Mouse (Mus musculus) megakaryocyte progenitor cell, adult 5-6 weeks (primary cell): ENCODE data around the gene Anapc4. TPM values are rescaled to one million over a fixed set of nuclear protein-coding genes. Genes with fewer than 3 reads are reported as not detected.

ENCODE experiments used
- ATAC-seq: replicated peaks from 2 replicates; pipeline ENCODE4 v1.8.0; 2016; ENCODE audit warnings: mild to moderate bottlenecking, moderate TSS enrichment, inconsistent platforms; ENCODE audit not compliant: poor library complexity
- total RNA-seq, 2 experiments: library from RNA; stranded (forward) in 1 of 2; stranded (reverse) in 1 of 2; fragments of 157-497, 149-512 nt in 1 of 2; fragments of 200-1000 nt in 1 of 2; gene quantifications; 2 replicates each; pipeline versions ENCODE4 v1.2.3 to v1.2.4; 2015 to 2017

Gene Anapc4
- total RNA-seq, 2 experiments from 2014 or later: 57.8 to 71.3 TPM

DNA sequence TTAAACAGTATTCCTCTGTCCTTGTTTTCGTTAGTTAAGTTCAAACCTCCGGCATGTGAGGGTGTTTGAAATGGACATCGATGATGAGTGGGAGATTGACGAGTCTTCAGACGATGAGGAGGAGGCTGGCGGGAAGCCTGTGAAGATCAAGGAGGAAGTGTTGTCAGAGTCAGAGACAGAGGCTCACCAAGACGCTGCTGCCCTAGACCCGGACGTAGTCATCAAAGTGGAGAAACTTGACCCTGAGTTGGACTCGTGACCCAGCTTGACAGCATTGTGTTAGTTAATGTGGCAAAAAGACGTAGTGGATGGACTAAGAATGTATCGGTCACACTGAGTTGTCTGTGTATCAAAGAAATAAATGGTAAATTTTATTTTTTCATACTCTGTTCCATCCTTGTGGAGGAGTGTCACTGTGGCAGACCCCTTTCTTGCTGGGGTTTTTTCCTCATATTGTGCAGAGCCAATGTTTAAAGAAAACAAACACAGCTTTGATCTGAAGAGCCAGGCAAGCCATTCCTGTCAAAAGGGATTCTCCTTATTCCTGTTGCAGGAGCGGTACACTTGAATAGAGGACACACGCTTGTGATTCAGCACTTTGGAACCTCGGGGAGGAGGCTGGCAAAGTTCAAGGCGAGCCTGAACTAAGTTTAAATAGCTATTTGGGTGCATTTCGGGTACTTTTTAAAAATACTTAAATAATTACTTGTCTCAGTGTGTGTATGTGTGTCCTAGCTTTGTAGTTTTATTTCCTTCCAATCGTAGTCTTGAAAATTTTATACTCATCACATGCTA is 32.7 kb downstream of the Anapc4 start:
- no peak for ATAC-seq

DNA sequence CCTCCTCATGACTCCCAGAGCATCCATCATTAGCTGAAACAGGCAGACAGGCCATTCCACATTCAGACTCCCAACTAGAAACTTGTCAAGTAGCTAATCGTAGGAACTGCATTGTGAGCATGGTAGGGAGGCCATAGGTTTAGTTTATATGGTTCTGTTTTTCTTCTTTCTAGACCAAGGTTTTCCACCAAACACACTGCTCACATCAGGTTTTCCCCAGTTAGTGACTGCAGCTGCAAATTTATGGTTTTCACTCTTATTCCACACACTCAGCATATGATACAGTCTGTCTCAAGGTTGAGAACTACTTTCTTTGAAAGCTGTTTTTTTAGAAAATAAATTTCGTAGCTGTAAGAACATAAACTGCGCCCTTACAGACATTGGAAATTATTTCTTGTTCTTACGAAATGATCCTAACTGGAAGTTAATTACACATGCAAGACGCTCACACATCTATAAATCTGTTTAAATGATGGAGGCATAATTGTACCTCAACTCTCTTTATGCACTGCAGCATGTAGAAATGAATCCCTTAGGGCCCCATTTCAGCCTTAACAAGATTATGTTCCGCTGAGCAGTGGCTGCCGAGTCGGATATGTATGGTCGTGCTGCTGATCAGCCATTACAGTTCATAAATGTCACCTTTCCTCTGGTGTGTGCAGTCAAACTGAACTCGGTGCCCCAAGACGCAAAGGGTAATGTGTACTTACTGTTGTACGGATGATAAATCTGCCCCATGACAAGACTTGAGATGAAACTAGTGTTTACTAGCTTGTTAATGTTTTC is 35.3 kb downstream of the Anapc4 start:
- ATAC-seq: no peak

DNA sequence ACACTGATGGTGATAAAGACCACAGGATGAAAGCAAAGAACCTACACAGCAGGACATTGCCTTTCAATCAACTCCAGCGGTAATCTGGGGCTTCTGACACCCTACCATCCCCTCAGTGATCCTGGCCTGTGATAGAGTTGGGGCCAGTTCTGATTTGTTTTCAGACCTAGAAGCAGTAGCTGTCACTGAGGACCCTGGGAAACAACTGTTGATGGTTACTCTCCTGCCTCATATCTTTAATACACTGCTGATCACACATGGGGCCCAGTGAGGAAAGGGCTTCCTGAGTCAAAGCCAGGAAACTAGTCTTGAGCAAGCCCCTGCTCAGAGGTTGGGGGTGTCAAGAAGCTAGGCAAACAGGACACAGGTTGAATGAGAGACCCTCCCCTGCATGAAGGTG is 37.6 kb downstream of the Anapc4 start:
- no peak for ATAC-seq

DNA sequence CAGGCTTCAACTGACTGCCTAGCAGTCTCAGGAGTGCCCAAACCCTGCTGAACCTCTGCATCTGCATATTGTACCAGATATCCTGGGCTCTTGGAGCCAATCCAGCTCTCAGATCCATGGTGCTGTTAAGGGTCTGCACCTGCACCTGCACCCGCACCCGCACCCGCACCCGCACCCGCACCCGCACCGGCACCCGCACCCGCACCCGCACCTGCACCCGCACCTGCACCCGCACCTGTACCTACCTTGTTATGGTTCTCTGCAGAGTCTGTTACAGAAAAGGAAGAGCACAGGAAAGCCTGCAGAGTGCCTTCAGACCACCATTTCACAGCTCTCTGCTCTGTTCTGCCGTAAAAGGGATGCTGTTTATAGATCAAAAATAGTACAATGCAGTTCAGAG is 38.2 kb downstream of the Anapc4 start:
- no peak for ATAC-seq

DNA sequence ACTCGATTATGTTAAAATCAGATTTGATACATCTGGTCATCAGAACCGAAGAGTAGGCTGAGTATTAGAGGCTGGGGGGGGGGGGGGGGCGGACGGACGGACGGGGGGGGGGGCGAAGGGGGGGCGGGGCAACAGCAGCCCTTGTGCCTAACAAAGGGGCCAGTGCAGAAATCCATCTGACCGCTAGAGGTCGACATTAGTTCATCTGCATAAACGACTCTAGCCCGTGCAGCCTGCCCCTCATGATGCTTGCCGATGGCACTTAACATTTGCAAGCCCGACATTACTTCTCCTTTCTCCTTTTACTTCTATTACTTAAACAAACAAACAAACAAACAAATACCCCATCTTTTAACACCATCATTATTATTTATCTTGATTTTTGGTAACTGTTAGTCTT is 45.0 kb downstream of the Anapc4 start:
- peak; percentile 95 for ATAC-seq

DNA sequence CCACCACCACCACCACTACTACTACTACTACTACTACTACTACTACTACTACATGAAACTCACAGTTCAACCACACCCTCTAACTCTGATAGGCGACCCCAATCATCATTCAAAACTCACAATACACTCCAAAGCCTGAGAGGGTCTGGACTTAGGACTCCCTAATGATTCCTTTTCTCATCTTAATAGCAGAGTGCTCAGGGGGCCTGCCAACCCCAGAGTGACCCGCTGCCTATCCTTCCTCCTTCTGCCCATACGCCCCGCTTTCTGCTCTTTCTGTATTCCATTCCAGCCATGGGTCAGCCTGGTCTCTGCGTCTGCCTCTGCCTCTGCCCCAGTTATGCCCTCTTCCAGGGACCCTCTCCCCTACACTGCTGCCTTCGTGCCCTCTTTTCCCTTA is 46.1 kb downstream of the Anapc4 start:
- ATAC-seq: no peak

DNA sequence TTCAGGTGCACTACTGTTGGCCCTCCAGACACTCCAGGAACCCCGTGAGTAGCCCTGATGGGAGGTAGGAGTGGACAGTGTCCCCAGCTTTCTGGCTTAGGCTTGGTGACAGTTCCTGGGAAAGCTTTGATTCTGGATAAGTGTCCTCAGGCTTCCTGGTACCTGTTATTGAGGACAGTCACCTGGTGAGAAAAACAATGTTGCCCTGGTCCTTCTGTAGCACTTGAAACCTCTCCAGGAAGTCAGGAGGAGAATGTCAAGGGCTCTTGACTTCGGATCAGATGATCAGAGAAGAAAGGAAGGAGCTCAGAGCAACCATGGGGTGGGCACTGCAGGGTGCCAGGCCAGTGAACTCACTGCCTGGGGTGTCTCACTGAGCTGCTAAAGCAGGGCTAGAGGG is 48.6 kb downstream of the Anapc4 start:
- ATAC-seq: no peak

DNA sequence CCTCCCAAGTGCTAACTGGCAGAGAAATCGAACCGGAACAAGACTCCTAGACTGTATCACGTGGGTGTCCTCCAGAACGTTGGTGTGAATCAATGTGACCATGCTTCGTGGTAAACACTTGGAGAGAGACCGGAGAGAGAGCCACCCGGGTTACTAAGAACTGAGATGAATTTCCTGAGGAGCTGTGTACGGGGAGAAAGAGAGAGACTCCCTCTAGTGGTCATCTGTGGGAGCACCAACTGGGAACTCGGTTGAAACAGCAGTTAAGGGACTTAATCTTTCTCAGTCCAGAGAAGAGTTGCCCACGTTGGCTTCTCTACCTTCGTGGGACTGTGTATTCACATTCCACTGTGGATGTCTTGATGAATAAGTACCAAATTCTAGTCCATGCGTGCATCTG is 53.3 kb downstream of the Anapc4 start:
- peak; percentile 81 for ATAC-seq

DNA sequence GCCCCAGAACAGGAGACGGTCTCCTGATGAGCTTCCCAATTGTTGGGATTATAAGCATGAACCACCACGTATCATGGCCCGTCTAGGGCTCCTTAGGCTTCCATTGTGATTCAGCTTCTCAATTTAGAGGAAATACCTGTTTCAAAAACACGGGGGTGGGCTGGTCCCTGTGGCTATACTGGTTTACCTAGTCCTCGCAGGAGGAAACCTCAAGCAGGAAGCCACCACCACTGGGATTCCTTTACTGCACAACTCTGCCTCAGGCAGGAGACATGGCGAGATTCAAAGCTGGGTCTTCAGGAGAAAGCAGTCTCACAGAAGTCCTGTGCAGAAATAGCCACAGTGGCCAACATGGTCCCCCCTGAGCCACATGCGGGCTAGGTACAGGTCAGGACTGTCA is 56.1 kb downstream of the Anapc4 start:
- ATAC-seq: peak; percentile 12; the same call in 1 of the 2 replicates

DNA sequence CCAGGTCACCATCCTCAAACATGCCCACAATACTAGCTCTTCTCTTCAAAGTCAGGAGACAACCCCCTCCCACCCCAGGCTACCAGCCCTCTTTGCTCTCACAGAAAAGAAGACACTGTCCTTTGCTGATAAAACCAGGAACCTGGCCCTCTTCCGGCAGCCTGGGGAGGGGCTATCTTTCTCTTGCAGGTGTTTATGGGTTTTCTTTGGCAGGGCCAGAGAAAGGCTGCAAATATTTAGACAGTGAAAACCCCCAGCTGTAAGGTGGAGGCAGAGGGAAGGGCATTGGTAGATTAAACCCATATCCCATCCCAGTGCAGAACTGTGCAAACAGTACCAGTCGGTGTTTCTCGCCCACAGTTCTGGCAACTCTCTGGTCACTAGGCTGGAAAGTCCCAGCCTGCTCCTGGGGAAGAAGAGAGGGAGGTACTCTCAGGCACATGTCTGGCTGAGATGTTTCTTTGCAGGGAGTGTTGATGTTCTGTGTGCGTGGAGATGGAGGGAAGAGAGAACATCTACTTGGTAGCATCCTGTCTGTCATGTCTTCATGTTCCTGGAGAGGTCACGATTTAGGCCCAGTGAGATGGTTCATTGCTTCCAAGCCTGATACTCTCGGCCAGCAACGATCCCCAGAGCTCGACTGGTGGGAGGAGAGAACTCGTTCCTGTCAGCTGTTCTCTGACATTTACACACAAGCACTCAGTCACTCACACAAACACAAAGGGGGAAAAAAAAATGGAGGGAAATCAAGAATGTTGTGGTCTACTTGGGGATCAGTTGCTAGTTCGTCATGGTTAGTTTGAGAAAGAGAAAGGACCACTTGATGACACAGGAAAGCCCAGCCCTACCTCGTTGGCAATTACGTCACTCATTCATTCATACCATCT is 58.4 kb downstream of the Anapc4 start:
- ATAC-seq: peak; percentile 66

DNA sequence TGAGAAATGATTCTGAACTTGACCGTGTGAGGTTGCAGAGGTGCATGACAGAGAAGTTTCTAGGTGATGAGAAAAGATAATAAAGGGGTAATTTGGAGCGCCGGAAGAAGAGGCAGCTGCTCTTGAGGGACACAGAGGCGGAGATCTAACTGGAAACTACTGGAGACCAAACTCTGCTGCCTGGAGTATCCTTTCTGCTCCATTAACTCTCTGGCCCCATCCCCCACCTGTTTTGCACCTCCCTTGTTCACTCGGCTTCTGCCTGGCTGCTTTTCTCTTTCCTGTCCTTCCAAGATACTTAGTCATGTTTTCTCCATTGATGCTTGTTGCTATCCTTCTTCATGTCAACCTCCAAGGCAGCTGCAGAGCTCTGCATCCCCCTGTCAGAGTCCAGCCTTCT is 60.1 kb downstream of the Anapc4 start:
- no peak for ATAC-seq

DNA sequence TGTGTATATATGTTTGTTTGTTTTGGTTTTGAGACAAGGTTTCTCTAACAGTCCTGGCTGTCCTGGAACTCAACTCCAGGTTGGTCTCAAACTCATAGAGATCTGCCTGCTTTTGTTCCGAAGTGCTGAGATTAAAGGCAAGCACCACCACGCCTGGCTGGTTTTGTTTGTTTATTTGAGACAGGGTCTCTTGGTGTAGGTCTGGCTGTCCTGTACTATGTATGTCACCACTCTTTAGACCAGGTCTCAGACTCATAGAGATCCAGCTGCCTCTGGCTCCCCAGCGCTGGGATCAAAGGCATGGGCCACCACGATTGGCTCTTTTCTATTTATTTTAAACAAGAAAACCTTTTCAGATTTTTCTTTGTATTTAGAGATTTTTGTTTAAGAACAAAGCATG is 70.4 kb downstream of the Anapc4 start:
- ATAC-seq: no peak

DNA sequence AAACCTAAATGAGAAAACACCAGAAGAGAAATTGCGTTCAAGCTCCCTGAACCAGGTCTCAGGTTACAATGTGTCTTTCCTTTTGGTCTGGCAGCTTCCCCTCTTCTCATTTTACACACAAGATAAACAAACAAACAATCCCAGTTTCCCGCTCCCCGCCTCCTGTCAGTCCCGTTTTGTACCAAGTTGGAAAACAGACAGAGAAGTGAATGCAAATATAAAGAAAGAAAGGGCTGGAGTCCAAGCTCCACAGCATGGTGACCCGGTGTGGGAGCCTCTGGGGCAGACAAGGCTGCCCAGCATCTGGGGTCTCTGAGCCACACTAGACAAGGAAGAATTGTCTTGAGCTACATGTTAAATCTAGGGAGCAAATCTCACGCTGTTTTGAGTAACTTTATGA is 70.9 kb downstream of the Anapc4 start:
- no peak for ATAC-seq

DNA sequence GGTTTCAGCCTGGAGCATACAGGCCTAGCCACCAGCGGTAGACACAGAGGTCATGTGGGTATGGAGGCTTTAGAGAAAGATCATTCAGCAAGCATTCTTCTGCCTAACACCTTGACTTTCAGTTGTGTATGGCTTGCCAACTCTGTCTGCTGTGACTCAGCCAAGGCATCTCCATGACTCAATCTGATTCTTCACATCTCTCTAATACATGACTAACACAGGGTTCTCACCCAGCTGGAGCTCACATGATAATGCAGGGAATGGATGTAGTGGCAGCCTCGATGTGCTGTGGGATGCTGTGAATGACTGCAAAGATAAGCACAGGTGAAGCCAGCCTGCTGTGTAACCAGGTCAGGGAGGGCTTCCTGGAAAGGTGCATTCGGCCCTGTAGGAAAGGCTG is 74.4 kb downstream of the Anapc4 start:
- ATAC-seq: no peak

DNA sequence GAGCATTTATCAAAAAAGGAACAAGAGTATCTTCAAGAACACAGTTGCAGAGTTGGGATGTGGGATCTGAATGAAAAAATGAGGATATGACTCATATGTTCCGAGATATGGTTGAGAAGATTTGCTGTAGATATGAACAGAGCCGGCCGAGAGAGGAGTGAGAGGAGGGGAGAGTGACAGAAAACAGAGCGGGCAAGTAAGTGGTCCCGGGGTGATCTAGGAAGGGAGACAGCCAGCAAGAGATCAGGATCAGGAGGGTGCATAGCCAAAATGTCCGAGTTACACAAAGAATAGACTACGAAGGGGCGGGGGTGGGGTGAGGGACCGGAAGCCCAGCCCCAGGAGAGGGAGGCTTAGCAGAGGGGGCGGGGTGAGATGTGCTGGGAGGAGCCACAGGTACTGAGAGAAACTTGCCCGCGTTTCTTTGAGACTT is 76.4 kb downstream of the Anapc4 start:
- peak; percentile 94 for ATAC-seq

DNA sequence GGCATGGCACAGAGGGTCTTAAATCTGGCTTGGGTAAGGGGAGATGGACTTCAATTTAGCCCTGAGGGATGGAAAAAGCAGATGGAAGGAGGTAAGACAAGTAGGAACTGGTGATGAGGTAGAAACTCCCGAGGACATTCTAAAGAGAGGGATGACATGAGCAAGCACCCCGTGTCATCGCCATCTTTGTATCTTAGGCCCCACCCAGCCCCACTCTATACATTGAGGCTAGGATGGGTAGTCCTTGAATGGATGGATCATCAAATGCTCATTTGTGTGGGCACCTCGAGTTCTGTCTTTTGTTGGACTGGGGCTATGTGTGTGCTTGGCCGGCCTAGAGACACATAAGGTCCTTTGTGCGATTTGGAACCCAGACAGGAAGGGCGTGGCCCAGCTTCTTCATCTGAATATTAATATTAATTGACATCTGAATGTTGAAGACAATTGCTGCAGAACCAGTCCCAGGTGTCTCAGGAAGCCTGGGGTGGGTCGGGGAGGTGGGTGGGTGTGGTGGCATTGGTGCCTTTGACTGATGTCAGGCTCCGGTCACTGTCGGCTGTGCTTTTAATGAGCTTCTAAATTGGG is 77.6 kb downstream of the Anapc4 start:
- no peak for ATAC-seq

DNA sequence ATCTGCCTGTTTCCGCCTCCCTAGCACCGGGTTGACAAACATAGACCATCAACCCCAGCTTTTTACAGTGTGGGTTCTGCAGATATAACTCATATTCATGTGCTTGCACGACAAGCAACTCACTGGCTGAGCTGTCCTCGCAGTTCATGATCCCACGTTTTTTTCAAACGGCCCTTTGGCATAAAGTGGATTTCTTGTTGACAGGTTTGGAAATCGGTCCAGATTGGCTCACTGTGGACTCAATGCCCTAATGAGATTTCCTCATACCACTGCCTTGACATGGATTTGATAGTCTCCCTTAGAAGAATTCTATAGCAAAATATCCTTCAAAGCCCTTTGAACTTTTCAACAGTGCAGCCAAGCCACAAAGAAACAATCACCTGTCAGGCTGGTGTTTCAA is 79.9 kb downstream of the Anapc4 start:
- no peak for ATAC-seq

DNA sequence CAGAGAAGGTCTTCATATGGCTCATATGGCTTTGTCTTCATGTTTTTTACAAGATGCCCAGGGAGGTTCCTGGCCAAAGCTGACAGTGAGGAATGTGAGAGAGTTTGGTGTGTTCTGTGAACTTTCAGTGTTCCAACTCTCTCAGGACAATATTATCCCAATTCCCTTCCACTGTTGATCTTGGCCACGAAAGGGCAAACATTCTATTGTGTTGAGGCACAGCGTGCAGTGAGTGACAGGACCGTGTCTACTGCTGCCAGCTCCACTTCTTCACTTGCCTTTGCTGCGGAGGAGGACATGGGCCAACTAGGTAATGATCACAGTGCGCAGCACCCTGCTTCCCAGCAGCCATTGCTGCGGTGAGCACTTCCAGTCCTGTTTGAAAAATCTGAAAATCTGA is 82.4 kb downstream of the Anapc4 start:
- ATAC-seq: no peak
